ENCODE assay signal across 16 mouse cellular contexts in genomic region chr7:66779411-66779810, GRCm38 (mm10). TPM values are rescaled to one million over a fixed set of nuclear protein-coding genes. Genes with fewer than 3 reads are reported as not detected.
DNase-seq lines count a peak whose midpoint lies in the region; ATAC-seq lines count a peak whose summit lies in the region.
"Had no signal": no experiment of that assay in that cellular context is flagged by ENCODE, and none has a peak within 500 bp of the region (broad histone marks: within the 10 kb centered on the region; RNA-seq: fewer than 3 reads in every experiment).

No protein-coding gene starts in this region.

- H3K4me3 ChIP-seq in kidney, embryonic 15.5 days (replicated peaks) = no peak overlapping the region
- no peak overlapping the region for H3K4me3 ChIP-seq in kidney, embryonic 14.5 days (ENCODE audit: low read length)
- H3K4me3 ChIP-seq: heart, embryonic 15.5 days; neural tube, embryonic 15.5 days had no signal

- no peak for ATAC-seq in kidney, embryonic 15.5 days (replicated peaks; ENCODE audit: low FRiP score)
- no peak for ATAC-seq in kidney, embryonic 14.5 days (ENCODE audit: low FRiP score, low TSS enrichment)
- no peak for ATAC-seq in monocyte, adult 5-6 weeks (replicated peaks; ENCODE audit: insufficient number of reproducible peaks, low FRiP score, low TSS enrichment, poor library complexity, severe bottlenecking)
- ATAC-seq: hindbrain, embryonic 16.5 days had no signal

- no peak overlapping the region for H3K9ac ChIP-seq in kidney, embryonic 15.5 days
- H3K9ac ChIP-seq in kidney, embryonic 14.5 days (ENCODE audit: low read depth, low read length) = no peak overlapping the region
- H3K9ac ChIP-seq: heart, embryonic 15.5 days; liver, embryonic 14.5 days; neural tube, embryonic 15.5 days had no signal

- H3K27ac ChIP-seq in kidney, embryonic 15.5 days = peak overlapping the region; percentile 70
- no peak overlapping the region; the same call in 1 of the 2 replicates for H3K27ac ChIP-seq in kidney, embryonic 14.5 days (ENCODE audit: low read depth, low read length)
- H3K27ac ChIP-seq: heart, embryonic 15.5 days; liver, embryonic 14.5 days; neural tube, embryonic 15.5 days had no signal

- H3K4me2 ChIP-seq in kidney, embryonic 15.5 days = no peak overlapping the region
- H3K4me2 ChIP-seq in kidney, embryonic 14.5 days (replicated peaks; ENCODE audit: low read depth, low read length) = no peak overlapping the region
- H3K4me2 ChIP-seq: heart, embryonic 15.5 days; neural tube, embryonic 15.5 days had no signal

- no peaks in the 10 kb centered on the region for H3K9me3 ChIP-seq in kidney, embryonic 15.5 days (replicated peaks)
- no peaks in the 10 kb centered on the region for H3K9me3 ChIP-seq in kidney, embryonic 14.5 days (ENCODE audit: control insufficient read depth, low read length)
- H3K9me3 ChIP-seq: heart, embryonic 15.5 days; neural tube, embryonic 15.5 days had no signal

- 33% methylated on average over 2 of the region's 2 CpGs for WGBS in kidney, embryonic 15.5 days
- WGBS in kidney, embryonic 14.5 days = 42% methylated on average over 2 of the region's 2 CpGs

- peak; percentile 21 for DNase-seq in NIH3T3 (ENCODE audit: low read depth)
- peak; percentile 10 to 16 for DNase-seq in frontal cortex, postnatal 10 days (ENCODE audit: low spot score in 2 of 2)
- DNase-seq in lung, postnatal 36 days = peak; percentile 33
- no peak for DNase-seq in thymus, postnatal 0 days (ENCODE audit: low spot score)
- no peak for DNase-seq in B cell, adult 2 months
- DNase-seq: cerebellum, postnatal 36 days; midbrain, embryonic 14.5 days; spleen, adult 18-20 months; thymus, postnatal 25 days had no signal

- H3K27me3 ChIP-seq in kidney, embryonic 15.5 days = no peaks in the 10 kb centered on the region
- no peaks in the 10 kb centered on the region for H3K27me3 ChIP-seq in kidney, embryonic 14.5 days (ENCODE audit: control insufficient read depth, insufficient read depth, low read length)
- H3K27me3 ChIP-seq: heart, embryonic 15.5 days; neural tube, embryonic 15.5 days had no signal

- no peaks in the 10 kb centered on the region for H3K36me3 ChIP-seq in kidney, embryonic 15.5 days
- no peaks in the 10 kb centered on the region for H3K36me3 ChIP-seq in kidney, embryonic 14.5 days (ENCODE audit: control insufficient read depth, insufficient read depth, low read length)
- H3K36me3 ChIP-seq: heart, embryonic 15.5 days; neural tube, embryonic 15.5 days had no signal

- peaks cover 12% of the 10 kb centered on the region for H3K4me1 ChIP-seq in kidney, embryonic 15.5 days
- H3K4me1 ChIP-seq in kidney, embryonic 14.5 days (ENCODE audit: control insufficient read depth, insufficient read depth, low read length) = peaks cover 9% of the 10 kb centered on the region
- H3K4me1 ChIP-seq: heart, embryonic 15.5 days; neural tube, embryonic 15.5 days had no signal

RNA-seq across cellular contexts. Expression of gene Cers3, which starts 36.1 kb away (rescaled TPM):
- 1.2 and 1.3 TPM in 2 replicates for polyA plus RNA-seq in kidney, embryonic 15.5 days (2015; fragmentation: Nextera tagmentation; extraction: Ambion mirVana)
- polyA plus RNA-seq in kidney, embryonic 14.5 days (2014; fragmentation: Nextera tagmentation; extraction: Ambion mirVana) = 0.94 and 1.9 TPM in 2 replicates
- 2.3 and 2.7 TPM in 2 replicates for polyA plus RNA-seq in thymus, postnatal 0 days (2015; fragmentation: Nextera tagmentation; extraction: Ambion mirVana)
- not detected in 3 replicates for total RNA-seq in monocyte, adult 5-6 weeks (2017)

Comparison
In these comparisons a context has a peak if more than half of its experiments do, and no peak if none do; other contexts are left out.
1. DNase-seq: peak in NIH3T3 (single experiment), frontal cortex, postnatal 10 days (2 of 2) and lung, postnatal 36 days (single experiment); none in thymus, postnatal 0 days (single experiment) and B cell, adult 2 months (0 of 2).